Mouse (Mus musculus): Measurements from ENCODE around the gene Gm29735.
A peak's percentile ranks its signal among the peaks of the same experiment; 100 is the strongest.
"Not testable (repeated sequence)": the region's sequence is repeated elsewhere in the genome, so short reads cannot be mapped to it uniquely, and the experiment has no call there.

Gene Gm29735

DNA sequence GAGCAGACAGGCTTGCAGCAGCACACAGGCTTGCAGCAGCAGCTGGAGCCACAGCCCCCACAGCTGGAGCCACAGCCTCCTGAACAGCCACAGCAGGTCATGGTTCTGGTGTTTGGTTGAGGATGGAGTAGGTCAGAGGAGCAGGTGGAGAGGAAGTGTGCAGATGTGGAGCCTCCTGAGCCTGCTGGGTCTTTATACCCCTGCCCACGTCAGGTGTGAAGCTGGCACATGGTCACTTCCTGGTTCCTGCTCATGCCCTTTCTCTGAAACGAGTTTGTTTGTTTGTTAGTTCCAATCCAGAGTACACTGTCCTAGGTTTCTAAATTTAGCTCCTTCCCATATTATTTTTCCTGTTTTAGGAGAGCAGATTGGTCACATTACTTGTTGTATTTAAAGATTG is at the start of gene Gm29735:
Gm29735 (minus strand) TSS at position 101 of the 400 bp plus-strand sequence.
- not testable (repeated sequence) for DNase-seq

DNA sequence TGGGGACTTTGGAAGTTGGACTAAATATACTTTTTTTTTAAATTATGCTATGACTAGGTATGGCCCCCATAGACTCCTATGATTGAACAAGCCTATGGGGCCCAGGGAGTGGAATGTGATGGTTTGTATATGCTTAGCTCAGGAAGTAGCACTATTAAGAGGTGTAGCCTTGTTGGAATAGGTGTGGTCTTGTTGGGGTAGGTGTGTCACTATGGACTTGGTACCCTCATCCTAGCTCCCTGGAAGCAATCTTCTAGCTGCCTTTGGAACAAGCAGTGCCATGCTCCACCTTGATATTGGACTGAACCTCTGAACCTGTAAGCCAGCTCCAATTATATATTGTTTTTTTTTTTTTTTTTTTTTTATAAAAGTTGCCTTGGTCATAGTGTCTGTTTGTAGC is 48.6 kb upstream of the Gm29735 start:
- no peak for DNase-seq

DNA sequence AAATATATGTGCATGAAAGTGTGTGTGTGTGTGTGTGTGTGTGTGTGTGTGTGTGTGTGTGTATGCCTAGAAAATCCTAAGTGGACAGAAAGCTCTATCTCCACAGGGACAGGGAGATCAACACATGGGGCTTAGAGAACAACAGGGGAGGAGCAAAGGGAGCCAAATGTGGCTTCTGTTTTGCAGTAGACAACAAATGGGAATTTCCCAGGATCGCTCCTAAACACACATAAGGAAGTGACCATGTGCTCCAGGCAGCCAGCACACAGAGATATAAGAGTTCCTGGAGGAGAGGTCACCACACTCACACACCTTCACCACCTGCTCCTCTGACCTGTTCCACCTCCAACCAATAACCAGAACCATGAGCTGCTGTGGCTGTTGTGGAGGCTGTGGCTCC is 44.2 kb upstream of the Gm29735 start, which contains the start of gene Krtap5-3:
Krtap5-3 (plus strand) TSS at position 301 of the 400 bp plus-strand sequence.
- DNase-seq = no peak

DNA sequence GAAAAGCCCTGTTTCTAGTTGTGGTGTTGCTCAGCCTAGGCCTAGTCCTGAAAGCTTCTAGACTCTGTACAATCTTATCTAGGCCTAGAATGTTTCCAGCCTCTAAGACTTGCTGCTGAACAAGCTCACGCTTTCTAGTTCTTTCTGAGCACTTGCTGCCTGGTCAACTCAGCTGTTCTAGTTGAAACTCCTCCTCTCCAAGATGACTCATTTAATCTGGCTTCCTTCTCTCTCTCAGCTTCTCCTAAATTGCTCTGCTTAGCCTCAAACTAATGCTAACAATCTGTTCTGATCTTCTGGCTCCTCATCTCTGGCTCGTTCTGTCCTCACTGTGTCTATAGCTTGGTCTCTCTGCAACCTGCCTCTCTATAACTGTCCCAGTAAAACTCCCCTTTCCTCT is 41.8 kb upstream of the Gm29735 start:
- DNase-seq = no peak

DNA sequence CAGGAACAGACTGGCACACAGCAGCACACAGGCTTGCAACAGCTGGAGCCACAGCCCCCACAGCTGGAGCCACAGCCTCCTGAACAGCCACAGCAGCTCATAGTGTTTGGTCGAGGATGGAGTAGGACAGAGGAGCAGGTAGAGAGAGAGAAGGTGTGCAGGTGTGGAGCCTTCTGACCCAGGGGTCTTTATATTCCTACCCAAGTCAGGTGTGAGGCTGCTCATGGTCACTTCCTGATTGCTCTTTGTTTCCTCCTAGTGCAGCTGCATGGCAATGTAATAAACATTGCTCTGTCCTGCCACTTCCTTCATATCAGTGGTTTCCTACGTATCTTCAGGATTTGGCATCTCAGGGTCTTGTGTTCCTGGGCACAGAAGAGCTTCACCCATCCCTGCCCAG is 33.4 kb upstream of the Gm29735 start, which contains the start of gene Gm10153:
Gm10153 (minus strand) TSS at position 101 of the 400 bp plus-strand sequence.
- no peak for DNase-seq

DNA sequence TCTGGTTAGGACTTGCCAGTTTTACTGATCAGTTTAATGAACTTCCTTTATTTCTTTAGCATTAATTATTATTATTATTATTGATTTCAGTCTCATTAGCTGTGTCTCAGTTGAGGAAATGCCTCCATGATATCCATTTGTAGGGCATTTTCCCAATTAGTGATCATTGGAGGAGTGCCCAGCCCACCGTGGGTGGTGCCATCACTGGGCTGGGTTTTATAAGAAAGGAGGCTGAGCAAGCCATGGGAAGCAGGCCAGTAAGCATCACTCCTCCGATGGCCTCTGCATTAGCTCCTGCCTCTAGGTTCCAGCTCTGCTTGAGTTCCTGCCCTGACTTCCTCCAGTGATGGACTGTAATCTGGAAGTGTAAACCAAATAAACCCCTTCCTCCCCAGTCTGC is 31.2 kb upstream of the Gm29735 start:
- DNase-seq = no peak

DNA sequence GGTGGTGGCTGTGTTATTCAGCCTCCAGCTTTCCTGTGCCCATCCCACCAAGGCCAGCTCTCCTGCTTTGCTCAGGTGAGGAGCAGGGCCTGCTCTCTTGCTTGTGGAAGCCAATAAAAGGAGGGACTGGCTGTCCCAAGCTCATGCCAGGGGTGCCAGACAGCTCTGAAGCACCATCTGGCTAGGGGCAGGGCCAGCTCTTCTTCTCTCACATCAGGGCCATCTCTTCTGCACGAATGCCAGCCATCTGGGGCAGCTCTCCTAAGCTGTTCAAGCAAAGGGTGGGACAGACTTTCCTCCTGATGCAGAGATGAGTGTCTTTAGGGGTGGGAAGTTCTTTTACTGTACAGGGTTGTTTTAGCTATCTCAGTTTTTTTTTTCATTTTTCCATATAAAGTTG is 24.1 kb upstream of the Gm29735 start:
- DNase-seq = no peak

DNA sequence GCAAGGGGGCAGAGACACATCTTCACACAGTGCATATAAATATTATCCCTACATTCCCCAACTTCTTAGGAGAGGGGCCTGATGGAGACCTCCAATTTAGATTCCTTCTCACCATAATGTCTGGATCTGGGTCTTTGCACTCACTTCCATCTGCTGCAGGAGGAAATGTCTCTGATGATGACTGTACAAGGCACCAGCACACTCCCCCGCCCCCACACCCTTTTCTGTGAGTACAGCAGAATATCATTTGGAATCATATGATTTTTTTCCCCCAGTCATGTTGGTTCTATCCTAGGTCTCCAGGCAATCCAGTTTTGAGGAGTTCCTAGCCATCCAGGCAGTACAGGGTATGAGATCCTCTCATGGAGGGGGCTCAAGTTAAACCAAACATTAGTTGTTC is 21.8 kb upstream of the Gm29735 start:
- no peak for DNase-seq

DNA sequence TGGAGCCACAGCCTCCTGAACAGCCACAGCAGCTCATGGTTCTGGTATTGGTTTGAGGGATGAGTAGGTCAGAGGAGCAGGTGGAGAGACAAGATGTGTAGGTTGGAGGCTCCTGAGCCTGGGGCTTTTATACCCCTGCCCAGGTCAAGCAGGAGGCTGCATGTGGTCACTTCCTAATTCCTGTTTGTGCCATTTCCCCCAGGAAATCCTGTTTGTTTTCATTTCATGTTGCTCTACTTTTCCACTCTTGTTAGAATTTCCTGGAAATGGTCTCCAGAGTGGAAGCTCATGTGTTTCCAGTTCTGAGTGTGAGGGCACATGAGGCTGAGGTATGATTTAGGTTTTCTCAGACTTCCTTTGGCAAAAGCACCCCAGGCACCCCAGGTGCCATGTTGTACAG is 19.0 kb upstream of the Gm29735 start, which contains the start of gene Krtap5-2:
Krtap5-2 (minus strand) TSS at position 101 of the 400 bp plus-strand sequence.
- DNase-seq = not testable (repeated sequence)

DNA sequence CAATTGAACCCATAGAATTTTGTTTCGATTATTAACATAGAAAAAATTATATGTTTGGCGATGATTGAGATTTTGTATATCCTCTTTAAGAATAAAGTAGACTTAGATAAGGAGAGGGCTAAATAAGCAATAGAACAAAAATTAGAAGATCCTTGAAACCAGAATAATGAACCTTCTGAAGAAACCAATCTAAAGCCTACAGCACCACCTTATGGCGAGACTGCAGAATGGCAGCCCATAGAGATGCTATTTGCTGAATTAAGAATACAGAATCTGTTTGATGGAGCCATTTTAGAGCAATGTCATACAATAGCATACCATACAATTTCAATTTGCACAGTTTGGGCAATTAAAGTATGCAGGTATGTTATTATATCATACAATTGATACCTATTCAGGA is 12.9 kb upstream of the Gm29735 start:
- no peak for DNase-seq

DNA sequence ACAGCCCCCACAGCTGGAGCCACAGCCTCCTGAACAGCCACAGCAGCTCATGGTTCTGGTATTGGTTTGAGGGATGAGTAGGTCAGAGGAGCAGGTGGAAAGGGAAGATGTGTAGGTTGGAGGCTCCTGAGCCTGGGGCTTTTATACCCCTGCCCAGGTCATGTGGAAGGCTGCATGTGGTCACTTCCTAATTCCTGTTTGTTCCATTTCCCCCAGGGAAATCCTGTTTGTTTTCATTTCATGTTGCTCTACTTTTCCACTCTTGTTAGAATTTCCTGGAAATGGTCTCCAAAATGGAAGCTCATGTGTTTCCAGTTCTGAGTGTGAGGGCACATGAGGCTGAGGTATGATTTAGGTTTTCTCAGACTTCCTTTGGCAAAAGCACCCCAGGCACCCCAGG is 8.7 kb upstream of the Gm29735 start, which contains the start of gene Gm4553:
Gm4553 (minus strand) TSS at position 101 of the 400 bp plus-strand sequence.
- DNase-seq = not testable (repeated sequence)

DNA sequence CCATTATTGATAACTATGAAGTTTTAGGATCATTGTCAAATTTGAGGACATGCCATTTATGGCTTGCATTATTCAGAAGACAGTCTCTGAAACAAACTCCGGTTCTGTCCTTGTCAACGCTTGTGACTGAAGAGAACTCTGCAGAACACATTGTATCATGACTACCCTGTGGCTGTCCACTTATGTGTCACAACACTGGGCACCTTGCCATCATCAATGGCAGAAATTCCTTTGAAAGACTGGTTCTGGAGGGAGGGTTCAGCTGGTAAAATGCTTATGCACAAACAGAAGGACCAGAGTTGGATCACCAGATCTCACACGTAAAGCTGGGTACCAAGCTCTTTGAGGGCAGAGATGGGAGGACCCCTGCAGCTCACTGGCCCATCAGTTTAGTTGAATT is 2.5 kb upstream of the Gm29735 start:
- DNase-seq = no peak

DNA sequence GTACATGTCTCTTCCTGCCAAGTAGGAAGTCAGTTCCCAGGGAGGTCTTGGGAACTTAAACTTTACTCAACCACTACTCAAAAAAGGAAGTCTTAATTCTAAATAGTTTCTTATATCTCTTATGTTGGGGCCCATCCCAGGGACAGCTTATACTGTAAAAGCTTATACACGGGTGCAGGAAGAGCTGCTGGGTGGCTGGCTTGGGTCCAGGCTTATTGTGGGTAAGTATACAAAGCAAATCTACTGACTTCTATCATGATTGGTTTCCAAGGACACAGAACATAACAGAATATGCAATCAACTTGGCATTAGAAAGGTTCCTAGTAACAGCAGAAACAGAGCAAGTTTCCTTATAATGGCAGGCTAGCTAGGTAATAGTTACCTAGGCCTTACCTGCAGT is 1.6 kb downstream of the Gm29735 start:
- DNase-seq = no peak

DNA sequence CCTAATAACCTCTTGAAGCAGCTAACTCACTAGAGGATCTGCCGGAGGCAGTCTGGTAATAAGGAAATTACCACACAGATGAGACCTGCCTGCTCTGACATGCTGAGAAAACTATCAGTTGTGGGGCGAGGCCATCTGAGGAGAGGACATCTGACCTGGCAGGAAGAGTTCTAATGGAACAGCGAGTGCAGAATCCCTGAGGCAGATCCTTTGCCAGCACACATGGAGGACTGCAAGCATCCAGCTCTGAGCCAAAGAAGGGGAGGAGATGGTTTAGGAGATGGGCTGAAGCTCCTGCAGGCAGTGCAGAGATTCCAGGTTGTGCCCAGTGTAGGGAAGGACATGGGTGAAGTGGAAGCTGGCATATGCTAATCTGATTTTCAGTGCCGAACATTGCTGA is 4.7 kb downstream of the Gm29735 start:
- DNase-seq = no peak

DNA sequence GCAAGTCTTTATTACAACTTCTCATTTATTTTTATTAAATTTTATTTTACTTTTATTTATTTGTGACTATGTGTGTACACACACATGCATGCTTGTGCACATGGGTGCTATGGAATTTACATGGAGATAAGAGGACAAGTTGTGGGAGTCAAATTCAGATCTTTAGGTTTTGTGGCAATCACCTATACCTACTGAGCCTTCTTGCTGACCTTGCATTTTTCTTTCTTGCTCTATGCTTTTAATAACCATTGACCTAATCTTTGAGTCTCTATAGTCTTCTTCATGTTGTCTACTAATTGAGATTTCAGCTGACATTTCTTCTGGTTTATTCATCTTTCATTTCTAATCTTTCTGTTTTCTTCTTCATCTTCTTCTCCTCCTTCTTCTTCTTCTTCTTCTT is 8.3 kb downstream of the Gm29735 start:
- no peak for DNase-seq

DNA sequence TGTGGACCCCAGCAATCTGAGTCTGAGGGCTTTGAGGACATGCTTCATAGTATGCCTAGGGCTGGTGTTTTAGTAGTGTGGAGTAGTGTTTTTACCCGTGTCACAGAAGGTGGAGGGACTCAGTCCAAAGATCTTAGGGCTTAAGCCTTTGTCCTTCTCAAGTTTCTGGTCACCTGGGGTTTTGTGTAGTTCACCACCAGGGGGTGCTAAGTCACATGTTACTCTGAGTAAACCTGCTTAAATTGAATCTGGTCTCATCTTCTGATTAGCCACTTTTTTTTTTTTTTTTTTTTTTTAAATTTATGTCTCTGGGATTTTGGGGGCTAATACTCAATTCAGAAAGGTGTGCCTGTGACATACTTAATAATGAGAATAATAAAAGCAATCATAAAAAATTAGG is 10.9 kb downstream of the Gm29735 start:
- peak; percentile 66 for DNase-seq

DNA sequence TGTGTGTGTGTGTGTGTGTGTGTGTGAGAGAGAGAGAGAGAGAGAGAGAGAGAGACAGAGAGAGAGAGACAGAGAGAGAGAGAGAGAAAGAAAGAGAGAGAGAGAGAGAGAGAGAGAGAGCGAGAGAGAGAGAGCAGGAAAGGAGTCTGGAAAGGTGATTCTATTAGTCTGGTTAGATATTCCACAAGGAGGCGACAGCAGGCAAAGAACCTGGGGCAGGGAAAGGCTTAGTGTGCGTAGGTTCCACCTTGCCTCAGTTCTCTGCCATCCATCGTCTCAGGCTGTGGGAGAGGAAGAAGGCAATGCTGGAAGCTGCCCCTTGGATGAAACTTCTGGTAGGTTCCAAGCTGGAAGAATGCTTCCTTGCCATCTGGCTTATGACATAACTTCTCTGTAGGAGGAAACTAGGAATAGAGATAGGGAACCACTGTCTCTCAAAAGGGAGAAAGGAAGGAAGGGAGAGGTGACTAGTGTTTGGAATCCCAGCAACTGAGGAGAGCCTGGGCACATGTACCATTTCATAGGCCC is 11.4 kb downstream of the Gm29735 start:
- DNase-seq = no peak

DNA sequence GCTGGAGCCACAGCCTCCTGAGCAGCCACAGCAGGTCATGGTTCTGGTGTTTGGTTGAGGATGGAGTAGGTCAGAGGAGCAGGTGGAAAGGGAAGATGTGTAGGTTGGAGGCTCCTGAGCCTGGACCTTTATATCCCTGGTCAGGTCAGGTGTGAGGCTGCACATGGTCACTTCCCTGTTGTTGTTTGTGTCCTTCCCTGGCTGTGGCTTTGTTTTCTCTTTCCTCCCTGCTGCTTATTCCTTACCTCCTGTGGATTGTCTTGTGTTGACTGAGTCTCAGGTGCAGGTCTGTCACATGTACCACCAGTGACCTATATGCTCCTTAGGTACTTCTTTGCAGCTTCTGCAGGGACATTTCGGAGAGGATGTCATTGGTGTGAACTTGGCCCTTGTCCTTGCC is 12.4 kb downstream of the Gm29735 start, which contains the start of gene Gm45337:
Gm45337 (minus strand) TSS at position 101 of the 400 bp plus-strand sequence.
- DNase-seq = no peak

DNA sequence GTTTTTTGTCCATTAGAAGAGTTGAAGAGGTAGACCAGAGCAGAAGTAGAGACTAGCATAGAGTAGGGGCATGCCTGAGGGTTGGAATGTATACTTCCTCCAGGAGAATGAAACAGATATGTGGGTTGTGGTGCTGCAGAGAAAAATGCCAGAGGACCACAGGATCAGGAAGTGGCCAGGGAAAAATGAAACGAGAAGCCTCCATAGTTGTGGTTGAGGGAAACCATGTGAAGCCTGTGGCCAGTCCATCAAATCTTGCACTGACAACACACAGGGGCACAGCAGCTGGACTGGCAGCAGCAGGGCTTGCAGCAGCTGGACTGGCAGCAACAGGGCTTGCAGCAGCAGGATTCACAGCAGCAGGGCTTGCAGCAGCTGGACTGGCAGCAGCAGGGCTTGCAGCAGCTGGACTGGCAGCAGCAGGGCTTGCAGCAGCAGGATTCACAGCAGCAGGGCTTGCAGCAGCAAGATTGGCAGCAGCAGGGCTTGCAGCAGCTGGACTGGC is 13.4 kb downstream of the Gm29735 start:
- not testable (repeated sequence) for DNase-seq

DNA sequence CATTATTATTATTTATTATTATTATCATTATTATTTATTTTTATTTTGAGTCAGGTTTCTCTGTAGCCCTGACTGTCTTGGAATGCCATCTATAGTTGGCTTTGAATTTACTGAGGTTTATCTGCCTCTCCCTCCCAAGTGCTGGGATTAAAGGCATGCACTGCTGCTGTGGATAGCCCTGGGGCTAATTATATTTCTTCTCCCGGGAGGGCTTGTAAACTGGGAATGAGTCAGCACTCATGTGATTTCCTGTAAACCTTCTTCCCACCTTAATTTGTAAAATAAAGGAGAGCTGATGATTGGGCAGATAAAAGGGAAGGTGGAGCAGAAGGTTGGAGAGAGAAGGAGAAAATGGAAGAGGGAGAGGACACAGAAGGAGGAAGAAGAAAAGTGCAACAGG is 16.2 kb downstream of the Gm29735 start:
- no peak for DNase-seq

DNA sequence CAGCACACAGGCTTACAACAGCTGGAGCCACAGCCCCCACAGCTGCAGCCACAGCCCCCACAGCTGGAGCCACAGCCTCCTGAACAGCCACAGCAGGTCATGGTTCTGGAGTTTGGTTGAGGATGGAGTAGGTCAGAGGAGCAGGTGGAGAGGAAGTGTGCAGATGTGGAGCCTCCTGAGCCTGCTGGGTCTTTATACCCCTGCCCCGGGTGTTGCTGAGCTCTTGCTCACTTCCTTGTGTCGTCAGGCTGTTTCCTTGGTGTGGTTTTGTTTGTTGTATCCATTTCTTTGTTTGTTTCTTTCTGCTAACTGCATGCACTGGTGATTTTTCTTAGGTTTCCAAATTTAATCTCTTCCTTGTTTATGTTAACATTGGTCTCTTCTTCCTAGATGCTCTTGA is 21.0 kb downstream of the Gm29735 start, which contains the start of gene Gm39115:
Gm39115 (minus strand) TSS at position 101 of the 400 bp plus-strand sequence.
- not testable (repeated sequence) for DNase-seq

DNA sequence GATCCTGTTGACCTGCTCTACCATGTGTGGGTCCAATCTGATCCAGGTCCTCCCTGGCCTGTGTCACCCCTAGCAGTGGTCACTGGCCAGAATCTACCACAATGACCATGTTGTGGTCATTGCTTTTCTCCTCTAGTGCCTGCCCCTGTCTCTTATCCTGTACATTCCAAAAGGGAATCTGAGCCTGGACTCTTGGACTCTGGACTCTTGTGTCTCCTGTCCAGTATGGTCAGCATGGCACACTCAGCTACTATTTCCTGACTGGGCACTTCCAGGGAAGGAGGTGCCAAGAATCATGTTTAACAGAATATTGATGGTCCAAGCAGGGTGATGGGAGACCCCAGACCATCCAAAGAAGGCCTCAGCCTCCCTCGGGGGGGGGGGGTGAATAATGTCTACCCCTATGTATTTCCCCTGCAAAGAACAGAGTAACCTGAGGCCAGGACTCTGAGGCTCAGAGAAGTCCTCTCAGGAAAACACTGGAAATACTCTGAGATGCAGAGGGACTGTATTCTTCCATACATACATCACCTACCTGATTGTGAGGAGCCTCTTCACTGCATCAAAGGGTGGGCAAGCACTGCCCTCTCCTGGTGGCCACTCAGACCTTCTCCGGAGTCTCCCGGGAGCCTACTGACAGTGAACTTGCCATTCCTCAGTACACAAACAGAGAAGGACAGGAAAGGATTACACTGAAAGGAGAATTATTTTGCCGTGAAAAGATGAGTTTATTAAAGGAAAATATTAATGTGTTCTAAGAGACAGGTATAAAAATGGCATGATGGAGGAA is 22.5 kb downstream of the Gm29735 start:
- peak; percentile 45 for DNase-seq

DNA sequence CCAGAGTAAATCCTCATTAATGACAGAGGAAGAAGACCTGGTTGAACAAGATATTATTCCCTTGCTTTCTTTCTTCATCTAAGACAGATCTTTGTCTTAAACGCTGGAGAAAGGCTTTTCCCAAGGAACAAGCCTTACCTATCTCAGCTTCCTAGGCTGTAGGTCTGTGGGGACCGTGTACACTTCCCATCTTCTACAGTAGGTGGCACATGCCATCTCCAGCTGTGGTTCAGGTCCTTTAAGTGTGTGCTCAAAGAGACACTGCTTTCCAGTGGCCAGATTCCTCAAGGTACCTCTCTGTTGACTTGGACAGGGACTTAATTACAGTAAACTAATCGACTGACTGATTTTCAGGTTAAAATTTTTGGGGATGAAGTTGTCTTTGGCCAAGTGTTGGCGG is 28.1 kb downstream of the Gm29735 start:
- DNase-seq = no peak

DNA sequence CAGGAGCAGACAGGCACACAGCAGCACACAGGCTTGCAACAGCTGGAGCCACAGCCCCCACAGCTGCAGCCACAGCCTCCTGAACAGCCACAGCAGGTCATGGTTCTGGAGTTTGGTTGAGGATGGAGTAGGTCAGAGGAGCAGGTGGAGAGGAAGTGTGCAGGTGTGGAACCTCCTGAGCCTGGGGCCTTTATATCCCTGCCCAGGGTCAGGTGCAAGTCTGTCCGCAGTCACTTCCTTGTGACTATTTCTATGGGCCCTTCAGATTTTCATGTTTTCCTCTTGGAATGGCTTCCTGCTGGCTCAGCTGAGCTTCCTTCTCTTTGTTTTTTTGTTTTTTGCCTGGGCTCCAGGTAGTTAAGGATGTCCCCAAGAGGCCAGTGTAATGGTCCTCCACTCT is 36.3 kb downstream of the Gm29735 start, which contains the start of gene Gm45618:
Gm45618 (minus strand) TSS at position 101 of the 400 bp plus-strand sequence.
- DNase-seq = not testable (repeated sequence)

All from kidney, postnatal 14 days (tissue).